Mouse (Mus musculus): ENCODE data around the gene Fbxl12.

DNA sequence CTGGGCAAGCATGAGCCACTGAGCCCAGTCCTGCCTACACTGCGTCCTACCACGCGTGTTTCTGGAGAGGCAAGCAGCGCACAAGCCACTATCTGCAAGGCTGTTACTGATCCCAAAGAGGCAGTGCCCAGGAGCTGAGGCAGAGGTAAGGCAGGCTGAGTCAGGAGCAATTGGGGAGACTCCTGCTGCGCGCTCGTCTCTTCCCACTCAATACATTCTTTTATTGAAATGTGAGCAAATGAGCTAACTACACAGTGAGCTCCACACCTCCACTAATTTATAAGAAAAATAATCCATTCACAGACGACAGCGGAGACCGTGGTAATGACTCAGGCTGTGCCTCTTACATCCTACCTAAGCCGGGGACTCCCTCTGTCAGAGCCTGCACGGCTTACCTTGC lies 33.3 kb upstream of the Fbxl12 start:
- no peak for TF ChIP-seq POLR2A (IDR thresholded peaks at IDR 0.05; ENCODE audit: extremely low read depth, insufficient read depth, low read length)
- no peak for TF ChIP-seq CTCF (IDR thresholded peaks at IDR 0.05; ENCODE audit: extremely low read depth, insufficient read depth, low read length)

Data from cortical plate, adult 2 months (tissue).